ENCODE assay signal across 9 mouse cellular contexts in the genomic region with DNA sequence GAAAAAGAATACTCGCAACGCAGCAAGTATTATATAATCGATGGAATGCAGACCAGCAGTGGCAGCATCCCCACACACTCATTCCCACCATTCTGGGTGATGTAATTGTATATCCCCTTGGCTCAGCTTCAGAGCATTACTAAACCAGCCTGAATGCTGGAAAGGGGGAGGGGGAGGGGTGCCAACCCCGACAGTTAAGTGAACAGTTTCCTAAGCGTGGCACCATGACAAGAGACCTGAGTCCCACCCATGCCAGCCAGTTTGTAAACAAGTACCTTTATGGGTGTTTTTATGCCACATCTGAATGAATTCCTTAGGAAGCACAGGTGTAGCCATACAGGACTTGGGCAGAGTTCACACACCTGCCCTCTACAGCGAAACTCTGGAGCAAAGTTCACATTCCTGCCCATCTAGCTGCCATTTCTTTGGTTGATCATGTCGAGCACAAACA. TPM values are rescaled to one million over a fixed set of nuclear protein-coding genes. Genes with fewer than 3 reads are reported as not detected.
DNase-seq lines count a peak whose midpoint lies in the region; ATAC-seq and TF ChIP-seq lines count a peak whose summit lies in the region.
"Had no signal": no experiment of that assay in that cellular context is flagged by ENCODE, and none has a peak within 500 bp of the region (broad histone marks: within the 10 kb centered on the region; RNA-seq: fewer than 3 reads in every experiment).

No protein-coding gene starts in this region.

- H3K27ac ChIP-seq in gastrocnemius, adult 2 months: peak overlapping the region; percentile 38
- peak overlapping the region; percentile 32 for H3K27ac ChIP-seq in brown adipose tissue, adult 24 weeks (replicated peaks; ENCODE audit: low read depth, low read length)
- H3K27ac ChIP-seq in heart, embryonic 13.5 days (replicated peaks): peak overlapping the region; percentile 89

- peak overlapping the region; percentile 63 for H3K4me2 ChIP-seq in heart, embryonic 13.5 days

- peak overlapping the region; percentile 68; the same call in 1 of the 2 replicates for H3K9ac ChIP-seq in heart, embryonic 13.5 days

- H3K4me3 ChIP-seq in gastrocnemius, adult 2 months: peak overlapping the region; percentile 65
- H3K4me3 ChIP-seq in brown adipose tissue, adult 24 weeks (ENCODE audit: insufficient read depth, low read depth, low read length): peak overlapping the region; percentile 6; the same call in 1 of the 2 replicates
- peak overlapping the region; percentile 21 for H3K4me3 ChIP-seq in heart, embryonic 13.5 days

- no peak for TF ChIP-seq CTCF in gastrocnemius, adult 2 months (IDR thresholded peaks at IDR 0.05)

- H3K9me3 ChIP-seq in heart, embryonic 13.5 days: no peaks in the 10 kb centered on the region

- H3K4me1 ChIP-seq in brown adipose tissue, adult 24 weeks (ENCODE audit: control insufficient read depth, insufficient read depth, insufficient read length, low read length): peaks cover 8% of the 10 kb centered on the region
- peaks cover 24% of the 10 kb centered on the region for H3K4me1 ChIP-seq in heart, embryonic 13.5 days

- H3K27me3 ChIP-seq in heart, embryonic 13.5 days (replicated peaks): no peaks in the 10 kb centered on the region

- WGBS in heart, embryonic 13.5 days: 35% methylated on average over 7 of the region's 7 CpGs

- DNase-seq in gastrocnemius, adult 2 months: peak; percentile 26
- DNase-seq in gastrocnemius, postnatal 36 days: no peak
- peak; percentile 63 for DNase-seq in kidney, postnatal 14 days
- DNase-seq in lung, adult 18-20 months: peak; percentile 28 to 73
- DNase-seq in yolk sac, embryonic 10.5 days (ENCODE audit: low spot score): peak; percentile 65
- DNase-seq in ovary, postnatal 36 days (ENCODE audit: low spot score): no peak

- intact Hi-C loops in gastrocnemius, adult 2 months (cut with DNase I): no loop called here
- intact Hi-C loops in gastrocnemius, postnatal 36 days (cut with DNase I): no loop called here

- no peak for ATAC-seq in heart, embryonic 13.5 days (ENCODE audit: extremely low read depth, insufficient number of reproducible peaks, low FRiP score, low TSS enrichment)

- H3K36me3 ChIP-seq in heart, embryonic 13.5 days: peaks cover 6% of the 10 kb centered on the region

RNA-seq across cellular contexts. Expression of gene Cnksr3, which starts 53.0 kb away (rescaled TPM):
- total RNA-seq in gastrocnemius, adult 2 months (2021): 1 to 10 TPM; 4.4 to 9.0 TPM
- 1 to 10 TPM; 4.6 to 4.7 TPM for total RNA-seq in gastrocnemius, postnatal 36 days (2021)
- 2.0 and 2.5 TPM in 2 replicates for polyA plus RNA-seq in brown adipose tissue, adult 24 weeks (2012; ENCODE audit: insufficient read depth, insufficient read length, missing spikeins)
- polyA plus RNA-seq in heart, embryonic 13.5 days (2015; fragmentation: Nextera tagmentation; extraction: Ambion mirVana): 5.9 and 6.3 TPM in 2 replicates
- total RNA-seq: MEL had no signal

Comparison
In these comparisons a context has a peak if more than half of its experiments do, and no peak if none do; other contexts are left out.
1. DNase-seq: peak in gastrocnemius, adult 2 months (single experiment), kidney, postnatal 14 days (single experiment), lung, adult 18-20 months (2 of 2) and yolk sac, embryonic 10.5 days (single experiment); none in gastrocnemius, postnatal 36 days (0 of 2) and ovary, postnatal 36 days (single experiment).
2. H3K27ac ChIP-seq: peak in every context shown above with its lines; median percentile 89 in heart, embryonic 13.5 days; 38 in gastrocnemius, adult 2 months; 32 in brown adipose tissue, adult 24 weeks.
3. H3K4me3 ChIP-seq: peak in every context shown above with its lines; median percentile 65 in gastrocnemius, adult 2 months; 21 in heart, embryonic 13.5 days; 6 in brown adipose tissue, adult 24 weeks.